Mouse (Mus musculus) limb, embryonic 13.5 days (tissue): ENCODE data around the gene Poc1b. TPM values are rescaled to one million over a fixed set of nuclear protein-coding genes. Genes with fewer than 3 reads are reported as not detected.

Experiments used
- ATAC-seq: fragments of 200-750 bp; cut with Nextera tagmentation; 2 replicates; pipeline ENCODE4 v1.8.0; 2017; ENCODE audit warnings: low read depth, moderate number of reproducible peaks, moderate TSS enrichment; ENCODE audit not compliant: low FRiP score
- H3K27ac ChIP-seq: fragments of 300-500 bp; sonication (generic); 2 replicates; pipeline ENCODE4 v1.5.1; 2015; ENCODE audit warnings: inconsistent platforms, mild to moderate bottlenecking, moderate library complexity
- H3K27me3 ChIP-seq: fragments of 300-500 bp; sonication (generic); 2 replicates; pipeline ENCODE4 v1.6.1; 2015; ENCODE audit warnings: mild to moderate bottlenecking, inconsistent platforms
- H3K36me3 ChIP-seq: fragments of 300-500 bp; sonication (generic); 2 replicates; pipeline ENCODE4 v1.6.1; 2015; ENCODE audit warnings: inconsistent platforms, mild to moderate bottlenecking, moderate library complexity
- H3K4me1 ChIP-seq: fragments of 300-500 bp; sonication (generic); 2 replicates; pipeline ENCODE4 v1.6.1; 2015; ENCODE audit warnings: inconsistent platforms
- H3K4me2 ChIP-seq: fragments of 300-500 bp; sonication (generic); replicated peaks from 2 replicates; pipeline ENCODE4 v1.6.1; 2015; ENCODE audit warnings: inconsistent platforms, mild to moderate bottlenecking, moderate library complexity
- H3K4me3 ChIP-seq: fragments of 300-500 bp; sonication (generic); 2 replicates; pipeline ENCODE4 v1.5.1; 2015; ENCODE audit warnings: moderate library complexity, mild to moderate bottlenecking, inconsistent platforms
- H3K9ac ChIP-seq: fragments of 300-500 bp; sonication (generic); 2 replicates; pipeline ENCODE4 v1.6.1; 2015; ENCODE audit warnings: mild to moderate bottlenecking, inconsistent platforms
- H3K9me3 ChIP-seq: fragments of 300-500 bp; sonication (generic); 2 replicates; pipeline ENCODE4 v1.6.1; 2016; ENCODE audit warnings: inconsistent platforms
- WGBS: fragments of 180-500 bp; shearing (Covaris S2); methylation state at CpG from one replicate; pipeline ENCODE4 v1.1.7; 2015; 5-methylcytosine and 5-hydroxymethylcytosine counted together
- polyA plus RNA-seq: library from polyadenylated mRNA; unstranded; fragments of >200 nt; fragmentation: Nextera tagmentation; extraction: Ambion mirVana; gene quantifications from 2 replicates; pipeline ENCODE4 v1.2.1, GENCODE M21; 2015

Gene Poc1b
- polyA plus RNA-seq, 1 experiment from 2014 or later, result 22.6 TPM

DNA sequence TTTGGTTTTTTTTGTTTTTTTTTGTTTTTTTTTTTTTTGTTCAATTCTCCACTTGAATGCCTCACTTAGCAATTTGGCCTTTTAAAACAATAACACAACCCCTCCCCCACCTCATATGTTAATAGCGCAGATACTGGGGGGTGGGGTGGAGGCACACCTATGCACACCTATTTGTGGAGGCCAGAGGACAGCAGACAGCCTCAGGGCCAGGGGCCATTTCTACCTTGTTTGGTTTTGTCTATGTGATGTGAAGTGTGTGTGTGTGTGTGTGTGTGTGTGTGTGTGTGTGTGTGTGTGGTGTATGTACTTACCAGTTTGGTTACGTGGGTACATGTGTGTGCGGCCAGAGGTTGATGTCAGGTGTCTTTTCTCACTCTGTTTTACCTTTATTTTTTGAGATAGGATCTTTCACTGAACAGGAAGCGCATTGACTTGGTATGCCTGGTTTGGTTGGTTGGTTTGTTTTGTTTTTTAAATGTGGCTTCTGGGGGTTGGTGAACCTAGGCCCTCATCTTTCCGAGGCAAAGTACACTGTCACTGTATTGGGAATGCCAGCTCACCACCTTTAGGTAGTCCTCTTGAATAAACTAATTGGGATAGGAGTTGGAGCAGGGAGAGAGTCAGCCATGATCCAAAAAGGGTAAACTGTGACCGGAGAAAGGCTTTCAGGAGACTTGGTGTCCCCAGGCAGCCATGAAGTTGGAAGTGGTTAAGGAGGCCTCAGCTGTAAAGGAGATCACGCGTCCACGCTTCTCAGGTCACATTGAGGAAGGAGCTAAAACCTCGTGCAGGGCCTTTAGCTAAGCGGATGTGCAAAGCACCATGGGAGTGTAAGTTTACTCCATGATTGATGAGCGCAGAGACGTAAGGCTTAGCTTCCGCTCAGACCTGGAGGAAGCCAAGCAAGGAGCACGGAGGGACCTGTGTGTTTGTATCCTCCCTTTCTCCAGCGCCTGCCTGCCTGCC lies 10.1 kb downstream of the Poc1b start:
- Histone ChIP-seq H3K4me3 (no peak overlapping the region), H3K36me3 (no peaks in the 10 kb centered on the region), H3K27ac (no peak overlapping the region), H3K9ac (no peak overlapping the region), H3K27me3 (no peaks in the 10 kb centered on the region), H3K9me3 (no peaks in the 10 kb centered on the region), H3K4me2 (no peak overlapping the region), H3K4me1 (peaks cover 41% of the 10 kb centered on the region)
- no peak for ATAC-seq
- WGBS, result 71% methylated on average over 16 of the region's 16 CpGs

DNA sequence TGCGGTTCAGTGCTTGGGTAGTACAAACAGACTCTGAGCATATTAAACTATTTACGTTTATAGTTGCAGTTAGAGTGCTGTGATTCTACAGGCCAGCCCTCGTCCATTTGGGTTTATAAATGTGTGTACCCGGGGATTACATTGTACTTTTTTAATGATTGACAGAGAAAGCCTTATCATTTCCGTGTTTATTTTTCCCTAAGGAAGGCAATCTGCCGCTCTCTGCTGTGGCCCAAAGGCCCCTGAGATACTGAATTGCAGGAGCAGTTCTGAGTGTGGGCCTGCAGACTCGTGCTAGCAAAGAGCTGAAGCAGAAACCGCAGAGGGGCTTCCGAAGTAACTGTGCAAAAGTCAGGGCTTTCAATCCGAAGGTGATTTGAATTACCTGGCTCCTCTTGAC lies 11.0 kb downstream of the Poc1b start:
- 54% methylated on average over 10 of the region's 10 CpGs for WGBS
- Histone ChIP-seq H3K36me3 (no peaks in the 10 kb centered on the region), H3K27ac (no peak overlapping the region; the same call in 1 of the 2 replicates), H3K4me2 (no peak overlapping the region), H3K9me3 (no peaks in the 10 kb centered on the region), H3K27me3 (no peaks in the 10 kb centered on the region), H3K4me1 (peaks cover 41% of the 10 kb centered on the region), H3K4me3 (no peak overlapping the region), H3K9ac (no peak overlapping the region)
- no peak for ATAC-seq

DNA sequence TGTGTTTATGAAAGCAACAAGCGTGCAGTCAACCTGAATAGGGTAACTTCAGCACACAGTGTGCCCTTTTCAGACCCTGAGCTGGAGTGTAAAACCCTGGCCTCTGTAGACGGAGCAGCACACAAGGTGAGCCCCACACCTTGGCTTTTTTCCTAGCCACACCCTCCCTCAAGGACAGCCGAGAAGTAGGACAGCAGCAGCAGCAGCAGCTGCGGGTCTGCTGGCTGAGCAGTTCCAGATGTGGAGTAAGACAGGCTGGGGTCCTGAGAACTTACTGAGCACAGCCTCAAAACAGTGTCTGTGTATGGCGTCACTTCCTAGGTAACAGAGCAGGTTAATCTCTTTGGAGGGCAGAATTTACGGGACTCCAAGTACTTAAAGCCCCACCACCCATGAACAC lies 11.9 kb downstream of the Poc1b start:
- peak overlapping the region; percentile 36 for H3K4me2 ChIP-seq

DNA sequence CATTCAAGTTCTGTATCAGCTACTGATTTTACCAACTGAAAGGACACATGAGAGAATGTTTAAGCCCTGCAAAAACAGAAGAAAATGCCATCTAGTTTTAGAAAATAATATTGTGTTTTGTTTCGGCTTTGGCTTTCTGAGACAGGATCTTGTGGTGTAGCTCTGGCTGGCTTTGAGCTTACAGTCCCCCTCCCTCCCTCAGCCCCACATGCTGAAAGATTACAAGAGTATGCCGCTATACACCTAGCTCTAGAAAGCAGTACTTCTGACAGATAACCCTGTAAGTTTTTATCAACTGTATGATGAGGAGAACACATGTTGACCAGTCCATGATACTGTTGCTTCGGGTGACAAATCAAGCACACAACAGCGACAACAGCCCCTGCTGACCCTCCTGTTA lies 12.6 kb downstream of the Poc1b start:
- no peak overlapping the region for H3K9ac ChIP-seq
- peaks cover 41% of the 10 kb centered on the region for H3K4me1 ChIP-seq
- H3K4me2 ChIP-seq, result no peak overlapping the region
- no peaks in the 10 kb centered on the region for H3K36me3 ChIP-seq
- ATAC-seq, result no peak
- no peak overlapping the region; the same call in 1 of the 2 replicates for H3K27ac ChIP-seq
- no peaks in the 10 kb centered on the region for H3K9me3 ChIP-seq
- no peak overlapping the region for H3K4me3 ChIP-seq
- H3K27me3 ChIP-seq, result no peaks in the 10 kb centered on the region
- 80% methylated on average over 4 of the region's 4 CpGs for WGBS

More for the DNA sequence above, 11.9 kb downstream of the Poc1b start:
- Histone ChIP-seq H3K9me3 (no peaks in the 10 kb centered on the region), H3K27ac (no peak overlapping the region), H3K4me1 (peaks cover 41% of the 10 kb centered on the region), H3K36me3 (no peaks in the 10 kb centered on the region), H3K9ac (no peak overlapping the region), H3K27me3 (no peaks in the 10 kb centered on the region), H3K4me3 (no peak overlapping the region)
- ATAC-seq, result peak; percentile 83
- 24% methylated on average over 6 of the region's 6 CpGs for WGBS

DNA sequence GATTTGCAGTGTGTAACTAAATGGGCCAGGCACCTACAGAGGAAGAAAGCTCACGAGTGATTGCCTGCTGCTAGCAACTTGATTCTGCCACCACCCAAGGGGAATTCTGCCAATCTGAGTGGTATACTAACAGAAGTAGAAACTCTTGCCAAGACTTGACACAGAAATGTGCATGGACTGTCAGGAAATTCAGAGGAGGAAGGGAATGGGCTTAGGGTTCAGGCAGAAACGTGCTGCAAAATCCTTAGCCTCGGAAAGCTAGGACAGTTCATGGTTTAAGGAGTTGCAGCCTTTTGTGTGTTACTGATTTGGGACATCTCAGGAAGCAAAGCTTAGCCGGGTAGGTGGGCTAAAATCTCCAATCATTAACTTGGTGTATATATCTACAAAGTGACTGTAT lies 19.4 kb downstream of the Poc1b start, which contains the start of gene Phxr2:
Phxr2 (minus strand) TSS at position 101 of the 400 bp plus-strand sequence.
- H3K4me2 ChIP-seq, result no peak within 1 kb of the TSS
- H3K4me1 ChIP-seq, result peaks cover 16% of the 10 kb centered on the region
- H3K9ac ChIP-seq, result no peak within 1 kb of the TSS
- H3K36me3 ChIP-seq, result peaks cover 11% of the 10 kb centered on the region
- no peaks in the 10 kb centered on the region for H3K9me3 ChIP-seq
- 86% methylated on average over 4 of the region's 4 CpGs for WGBS
- no peak within 1 kb of the TSS for H3K27ac ChIP-seq
- no peak for ATAC-seq
- no peak within 1 kb of the TSS for H3K4me3 ChIP-seq
- no peaks in the 10 kb centered on the region for H3K27me3 ChIP-seq

DNA sequence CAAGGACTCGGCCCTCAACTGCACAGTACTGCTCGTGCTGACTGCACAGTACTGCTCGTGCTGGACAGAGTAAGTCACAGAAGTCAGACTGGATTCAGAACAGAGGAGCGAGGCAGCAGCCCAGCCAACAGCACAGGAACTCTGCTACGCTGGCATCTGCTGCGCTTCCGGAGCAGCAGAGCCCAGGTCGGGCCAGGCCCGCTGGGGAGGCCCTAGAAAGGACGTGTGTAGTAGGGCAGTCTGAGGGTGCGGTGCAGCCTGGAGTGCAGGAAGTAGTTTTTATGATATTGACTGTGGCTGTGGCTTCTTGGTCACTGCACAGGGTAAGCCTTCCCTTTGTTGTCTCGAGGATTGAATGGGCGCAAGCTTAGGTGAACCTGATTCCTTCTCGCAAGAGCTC lies 20.1 kb downstream of the Poc1b start:
- 82% methylated on average over 14 of the region's 14 CpGs for WGBS
- H3K4me2 ChIP-seq, result no peak overlapping the region
- H3K4me3 ChIP-seq, result no peak overlapping the region
- no peaks in the 10 kb centered on the region for H3K9me3 ChIP-seq
- H3K27ac ChIP-seq, result no peak overlapping the region
- H3K4me1 ChIP-seq, result peaks cover 17% of the 10 kb centered on the region
- no peaks in the 10 kb centered on the region for H3K27me3 ChIP-seq
- no peak overlapping the region for H3K9ac ChIP-seq
- peaks cover 11% of the 10 kb centered on the region for H3K36me3 ChIP-seq
- ATAC-seq, result no peak

DNA sequence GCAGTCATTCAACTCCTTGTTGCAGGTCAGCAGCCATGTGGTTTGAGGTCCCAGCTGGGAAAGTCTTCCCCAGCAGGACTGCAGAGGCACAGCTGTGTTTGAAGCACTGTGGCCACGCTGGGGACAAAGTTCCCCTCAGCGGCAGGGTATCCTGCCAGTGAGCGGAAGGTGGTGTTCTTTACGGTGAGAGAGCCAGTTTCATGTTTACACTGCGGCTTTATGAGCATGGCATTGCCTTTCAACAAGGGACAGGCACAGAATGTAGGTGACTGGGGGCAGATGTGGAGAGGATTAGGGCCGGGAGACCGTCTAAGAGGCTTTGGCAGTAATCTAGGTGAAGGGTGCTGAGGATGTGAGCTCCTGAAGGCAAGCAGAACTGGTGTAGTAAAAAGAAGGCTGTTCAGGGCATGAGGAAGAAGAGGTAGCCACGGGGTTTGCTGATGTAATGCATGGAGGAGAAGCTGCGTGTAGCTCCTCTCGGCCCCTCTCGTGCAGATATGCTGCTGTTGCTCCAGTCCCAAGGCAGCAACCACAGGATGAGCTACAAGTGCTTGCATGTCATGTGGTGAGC lies 20.9 kb downstream of the Poc1b start:
- Histone ChIP-seq H3K9ac (no peak overlapping the region), H3K27me3 (no peaks in the 10 kb centered on the region), H3K27ac (no peak overlapping the region), H3K4me1 (peaks cover 17% of the 10 kb centered on the region), H3K4me2 (no peak overlapping the region), H3K36me3 (peaks cover 13% of the 10 kb centered on the region), H3K9me3 (no peaks in the 10 kb centered on the region), H3K4me3 (no peak overlapping the region)
- no peak for ATAC-seq
- WGBS, result 60% methylated on average over 11 of the region's 11 CpGs

DNA sequence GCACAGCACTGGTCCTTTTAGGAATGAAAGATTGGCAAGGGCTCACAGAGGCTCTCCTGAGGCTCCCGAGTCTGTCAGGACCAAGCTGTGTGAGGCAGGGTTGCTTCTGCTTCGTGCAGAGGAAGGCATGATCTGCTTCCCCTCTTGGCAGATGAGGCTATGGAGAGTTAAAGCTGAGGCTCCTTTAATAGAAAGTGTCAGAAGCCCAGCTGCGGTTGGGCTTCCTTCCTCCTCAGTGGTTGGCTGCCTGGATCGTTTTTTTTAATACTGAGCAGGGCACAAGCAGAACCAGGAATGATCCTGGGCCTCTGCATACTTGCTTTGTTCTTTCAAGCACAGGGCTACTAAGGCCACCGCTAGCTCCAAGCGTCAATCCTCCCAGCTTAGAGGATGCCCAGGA lies 23.8 kb downstream of the Poc1b start:
- Histone ChIP-seq H3K4me3 (no peak overlapping the region), H3K4me2 (no peak overlapping the region), H3K36me3 (peaks cover 23% of the 10 kb centered on the region), H3K4me1 (peaks cover 17% of the 10 kb centered on the region), H3K9me3 (no peaks in the 10 kb centered on the region), H3K9ac (no peak overlapping the region), H3K27me3 (no peaks in the 10 kb centered on the region), H3K27ac (no peak overlapping the region)
- no peak for ATAC-seq
- WGBS, result 45% methylated on average over 6 of the region's 6 CpGs

DNA sequence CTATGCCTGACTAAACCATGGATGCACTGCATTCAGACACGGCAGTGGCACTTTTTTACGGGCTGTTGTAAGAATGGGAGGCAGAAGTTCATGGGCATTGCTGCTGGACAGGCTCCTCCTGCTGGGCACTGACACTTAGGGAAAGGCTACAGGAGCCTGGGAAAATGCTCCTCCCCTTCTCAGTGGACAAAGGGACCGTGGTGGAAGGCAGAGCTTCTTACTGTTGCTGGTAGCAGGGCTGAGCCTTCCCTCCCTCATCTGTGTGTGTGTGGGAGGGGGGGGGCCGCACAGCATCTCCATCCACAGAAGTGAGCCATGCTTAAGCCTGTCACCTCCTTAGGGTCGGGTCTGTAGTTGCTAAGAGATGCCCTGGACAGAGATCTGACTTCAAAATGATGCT lies 24.5 kb downstream of the Poc1b start:
- no peaks in the 10 kb centered on the region for H3K27me3 ChIP-seq
- H3K27ac ChIP-seq, result no peak overlapping the region
- no peak overlapping the region for H3K4me3 ChIP-seq
- 56% methylated on average over 5 of the region's 5 CpGs for WGBS
- H3K9me3 ChIP-seq, result no peaks in the 10 kb centered on the region
- H3K36me3 ChIP-seq, result peaks cover 23% of the 10 kb centered on the region
- H3K4me2 ChIP-seq, result no peak overlapping the region
- H3K9ac ChIP-seq, result no peak overlapping the region
- H3K4me1 ChIP-seq, result peaks cover 17% of the 10 kb centered on the region
- no peak for ATAC-seq

DNA sequence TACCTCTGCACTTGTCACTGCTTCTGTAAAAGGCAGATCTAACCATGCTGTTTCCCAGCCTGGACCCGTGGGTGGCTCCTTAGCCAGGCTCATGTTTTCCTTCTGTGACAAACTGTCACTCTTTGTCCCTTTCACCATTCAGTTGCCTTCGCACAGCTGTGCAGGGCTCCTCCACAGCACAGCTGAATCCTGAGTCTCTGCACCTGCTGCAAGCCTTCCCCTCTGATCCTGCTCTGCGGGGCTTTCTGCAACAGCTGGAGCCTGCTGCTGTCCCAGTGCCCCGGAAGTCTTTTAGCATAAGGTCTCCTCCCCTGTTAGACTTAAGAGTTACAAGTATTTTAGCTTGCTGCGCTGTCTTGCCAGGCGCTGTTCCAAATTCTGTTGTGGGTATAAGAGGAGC lies 25.4 kb downstream of the Poc1b start:
- Histone ChIP-seq H3K27me3 (no peaks in the 10 kb centered on the region), H3K4me1 (peaks cover 17% of the 10 kb centered on the region), H3K9me3 (no peaks in the 10 kb centered on the region), H3K36me3 (peaks cover 18% of the 10 kb centered on the region), H3K4me2 (no peak overlapping the region), H3K9ac (no peak overlapping the region), H3K27ac (no peak overlapping the region), H3K4me3 (no peak overlapping the region)
- peak; percentile 76 for ATAC-seq
- WGBS, result 71% methylated on average over 6 of the region's 6 CpGs

DNA sequence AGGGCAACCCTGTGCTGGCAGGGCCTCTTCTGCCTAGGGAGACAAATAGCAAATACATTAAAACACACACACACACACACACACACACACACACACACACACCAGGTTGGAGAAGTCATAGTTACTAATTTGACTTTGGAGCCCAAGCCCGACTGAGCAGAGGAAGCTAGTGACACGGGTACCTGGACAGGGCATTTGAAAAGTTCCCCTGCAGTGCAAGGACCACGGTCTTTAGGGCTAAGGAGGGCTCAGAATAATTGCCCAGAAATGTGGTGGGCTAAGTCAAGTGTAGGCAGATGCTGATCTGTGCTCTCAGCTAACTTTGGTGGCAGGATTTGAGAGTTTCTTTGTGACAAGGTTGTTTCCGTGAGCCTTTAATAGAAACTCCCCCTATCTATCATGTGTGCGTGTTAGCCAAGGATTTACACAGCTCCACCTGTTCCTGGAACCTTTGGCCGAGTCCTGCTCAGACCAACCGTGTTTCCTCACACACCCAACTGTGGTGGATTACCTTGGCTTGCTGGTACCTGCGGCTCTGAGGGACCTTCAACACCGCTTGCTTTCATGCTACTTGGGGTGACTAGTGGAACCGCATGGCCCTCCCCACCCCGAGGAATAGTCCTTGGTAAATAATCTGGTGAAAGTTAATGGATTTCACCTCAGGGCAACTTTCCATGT lies 25.9 kb downstream of the Poc1b start:
- no peak overlapping the region for H3K4me3 ChIP-seq
- no peak overlapping the region for H3K4me2 ChIP-seq
- no peaks in the 10 kb centered on the region for H3K9me3 ChIP-seq
- H3K36me3 ChIP-seq, result peaks cover 18% of the 10 kb centered on the region
- peaks cover 13% of the 10 kb centered on the region for H3K4me1 ChIP-seq
- H3K27ac ChIP-seq, result no peak overlapping the region
- H3K27me3 ChIP-seq, result no peaks in the 10 kb centered on the region
- no peak overlapping the region for H3K9ac ChIP-seq
- WGBS, result 88% methylated on average over 11 of the region's 11 CpGs
- no peak for ATAC-seq

DNA sequence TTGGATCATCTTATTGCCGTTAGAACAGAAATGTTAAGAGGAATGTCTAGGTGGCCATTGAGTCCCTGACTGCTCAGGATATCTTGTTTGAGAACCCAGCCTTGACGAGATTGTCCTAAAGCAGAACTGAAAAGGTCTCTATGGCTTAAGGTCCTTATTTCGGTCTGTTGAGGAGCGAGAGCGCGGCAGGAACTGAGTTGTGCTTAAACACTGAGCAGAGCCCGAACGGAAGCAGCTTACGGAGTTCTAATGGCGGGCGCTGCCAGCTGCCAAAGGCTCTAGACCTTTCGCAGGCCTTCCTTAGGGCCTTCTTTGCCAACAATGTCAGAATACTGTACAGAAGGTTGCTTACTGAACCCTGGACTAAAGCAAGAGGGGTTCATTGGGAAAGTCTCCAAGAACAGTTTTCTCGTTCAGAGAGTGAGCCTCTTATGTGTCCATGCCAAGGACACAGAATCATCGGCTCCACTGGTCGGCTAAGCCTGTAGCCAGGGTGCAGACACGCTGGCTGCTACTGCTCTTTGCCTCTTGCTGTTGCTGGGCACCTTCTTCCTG lies 26.6 kb downstream of the Poc1b start:
- Histone ChIP-seq H3K36me3 (peaks cover 20% of the 10 kb centered on the region), H3K27ac (no peak overlapping the region), H3K9me3 (no peaks in the 10 kb centered on the region), H3K27me3 (no peaks in the 10 kb centered on the region), H3K9ac (no peak overlapping the region), H3K4me2 (no peak overlapping the region), H3K4me3 (no peak overlapping the region), H3K4me1 (peaks cover 12% of the 10 kb centered on the region)
- 91% methylated on average over 16 of the region's 16 CpGs for WGBS
- ATAC-seq, result no peak
